Mouse (Mus musculus): Measurements from ENCODE around the gene Dnm3. TPM values are rescaled to one million over a fixed set of nuclear protein-coding genes. Genes with fewer than 3 reads are reported as not detected.

Dnm3 gene
- polyA plus RNA-seq, 1 experiment from 2014 or later, result 1.5 TPM

DNA sequence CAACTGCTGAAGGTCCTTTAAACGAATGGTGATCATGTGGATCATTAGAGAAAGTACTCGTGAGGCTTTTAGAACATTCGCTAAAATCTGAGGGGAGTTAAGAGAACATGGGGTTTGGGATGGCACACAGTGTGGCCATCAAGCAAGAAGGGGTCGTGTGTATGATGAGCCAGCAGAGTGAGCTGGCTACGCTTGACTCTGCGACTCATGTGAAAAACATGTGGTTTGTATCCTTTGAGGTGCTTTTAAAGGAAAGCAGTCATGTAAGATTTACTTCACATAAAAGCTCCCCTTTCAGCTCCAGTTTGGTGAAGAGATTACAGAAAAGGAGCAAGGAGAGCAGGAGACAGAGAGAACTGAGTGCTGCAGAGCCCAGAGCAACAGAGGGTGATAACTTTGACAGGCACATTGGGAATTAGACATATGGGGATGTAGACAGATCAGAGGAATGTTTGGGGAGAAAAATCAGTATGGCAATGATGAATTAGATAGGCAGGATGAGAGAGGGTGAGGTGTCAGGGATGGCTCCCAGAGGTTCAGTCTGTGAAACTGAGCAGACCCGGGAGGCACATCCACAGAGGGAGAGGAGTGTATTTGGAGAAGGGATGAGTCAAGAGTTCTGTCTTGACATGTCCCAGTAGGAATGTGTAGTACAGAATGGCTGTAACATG lies 234.7 kb downstream of the Dnm3 start:
- H3K4me1 ChIP-seq (ENCODE audit: control insufficient read depth, insufficient read depth, low read length), result 0 out of 2 replicates have a peak, but pooled peaks cover 3% of the 10 kb centered on the region
- H3K4me2 ChIP-seq, result no peak overlapping the region
- ATAC-seq (replicated peaks; ENCODE audit: insufficient number of reproducible peaks, low FRiP score, low TSS enrichment), result peak; percentile 69; the same call in 1 of the 2 replicates
- WGBS (ENCODE audit: insufficient replicate concordance), result 50% methylated on average over 7 of the region's 7 CpGs
- no peak overlapping the region for H3K27ac ChIP-seq (ENCODE audit: low read depth, low read length)
- no peaks in the 10 kb centered on the region for H3K9me3 ChIP-seq (replicated peaks; ENCODE audit: control insufficient read depth, low read length)
- H3K36me3 ChIP-seq (ENCODE audit: control insufficient read depth, insufficient read depth, low read length), result no peaks in the 10 kb centered on the region
- H3K4me3 ChIP-seq (ENCODE audit: low read depth, low read length), result no peak overlapping the region
- H3K9ac ChIP-seq (ENCODE audit: low read depth, low read length), result no peak overlapping the region
- H3K27me3 ChIP-seq (ENCODE audit: control insufficient read depth, insufficient read depth, low read length), result no peaks in the 10 kb centered on the region

DNA sequence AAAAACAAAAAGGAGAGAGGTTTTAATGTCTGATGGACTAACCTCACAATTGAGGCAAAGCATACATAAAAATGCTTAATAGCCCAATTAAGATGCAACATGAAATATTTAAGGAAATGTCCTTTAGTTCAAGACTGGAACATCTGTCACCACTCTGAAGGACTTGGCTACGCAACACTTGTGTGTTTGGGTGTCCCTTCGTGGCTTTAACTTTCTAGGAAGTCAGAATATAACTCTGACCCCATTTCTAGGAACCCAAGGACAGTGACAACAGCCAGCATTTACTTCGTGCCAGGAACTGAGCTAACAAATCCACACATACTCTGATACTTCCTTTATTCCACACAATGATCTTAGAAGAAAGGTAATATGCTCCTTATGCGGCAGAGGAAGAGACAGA lies 237.1 kb downstream of the Dnm3 start:
- H3K27me3 ChIP-seq (ENCODE audit: control insufficient read depth, insufficient read depth, low read length), result no peaks in the 10 kb centered on the region
- H3K36me3 ChIP-seq (ENCODE audit: control insufficient read depth, insufficient read depth, low read length), result no peaks in the 10 kb centered on the region
- H3K9me3 ChIP-seq (replicated peaks; ENCODE audit: control insufficient read depth, low read length), result no peaks in the 10 kb centered on the region
- H3K4me1 ChIP-seq (ENCODE audit: control insufficient read depth, insufficient read depth, low read length), result 0 out of 2 replicates have a peak, but pooled peaks cover 3% of the 10 kb centered on the region
- no peak overlapping the region for H3K4me3 ChIP-seq (ENCODE audit: low read depth, low read length)
- 83% methylated on average over 4 of the region's 4 CpGs for WGBS (ENCODE audit: insufficient replicate concordance)
- ATAC-seq (replicated peaks; ENCODE audit: insufficient number of reproducible peaks, low FRiP score, low TSS enrichment), result no peak
- no peak overlapping the region for H3K9ac ChIP-seq (ENCODE audit: low read depth, low read length)
- H3K27ac ChIP-seq (ENCODE audit: low read depth, low read length), result no peak overlapping the region
- no peak overlapping the region for H3K4me2 ChIP-seq

DNA sequence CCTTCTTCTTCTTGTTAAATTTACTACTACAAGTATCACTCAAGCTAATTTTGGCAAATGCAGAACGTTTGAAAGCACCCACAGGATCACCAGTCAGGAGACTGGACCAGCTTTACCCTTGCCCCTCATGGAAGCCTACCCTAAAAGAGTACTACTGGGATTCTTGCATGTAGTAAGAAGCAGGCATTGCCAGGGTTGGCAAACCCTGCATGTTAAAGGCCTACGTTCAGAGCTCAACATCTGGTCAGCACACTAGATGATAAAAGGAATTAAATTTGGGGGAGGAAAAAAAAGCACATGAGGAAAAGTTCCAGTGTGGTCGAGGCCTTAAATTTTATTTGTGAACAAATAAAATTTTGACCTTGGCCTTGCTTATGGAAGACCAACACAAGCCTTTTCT lies 239.2 kb downstream of the Dnm3 start:
- Histone ChIP-seq H3K4me2 (no peak overlapping the region), H3K27me3 (ENCODE audit: control insufficient read depth, insufficient read depth, low read length) (no peaks in the 10 kb centered on the region), H3K9ac (ENCODE audit: low read depth, low read length) (no peak overlapping the region), H3K27ac (ENCODE audit: low read depth, low read length) (no peak overlapping the region), H3K9me3 (replicated peaks; ENCODE audit: control insufficient read depth, low read length) (no peaks in the 10 kb centered on the region), H3K36me3 (ENCODE audit: control insufficient read depth, insufficient read depth, low read length) (no peaks in the 10 kb centered on the region), H3K4me1 (ENCODE audit: control insufficient read depth, insufficient read depth, low read length) (0 out of 2 replicates have a peak, but pooled peaks cover 3% of the 10 kb centered on the region), H3K4me3 (ENCODE audit: low read depth, low read length) (no peak overlapping the region)
- ATAC-seq (replicated peaks; ENCODE audit: insufficient number of reproducible peaks, low FRiP score, low TSS enrichment), result no peak
- WGBS (ENCODE audit: insufficient replicate concordance), result 56% methylated on average over 3 of the region's 3 CpGs

DNA sequence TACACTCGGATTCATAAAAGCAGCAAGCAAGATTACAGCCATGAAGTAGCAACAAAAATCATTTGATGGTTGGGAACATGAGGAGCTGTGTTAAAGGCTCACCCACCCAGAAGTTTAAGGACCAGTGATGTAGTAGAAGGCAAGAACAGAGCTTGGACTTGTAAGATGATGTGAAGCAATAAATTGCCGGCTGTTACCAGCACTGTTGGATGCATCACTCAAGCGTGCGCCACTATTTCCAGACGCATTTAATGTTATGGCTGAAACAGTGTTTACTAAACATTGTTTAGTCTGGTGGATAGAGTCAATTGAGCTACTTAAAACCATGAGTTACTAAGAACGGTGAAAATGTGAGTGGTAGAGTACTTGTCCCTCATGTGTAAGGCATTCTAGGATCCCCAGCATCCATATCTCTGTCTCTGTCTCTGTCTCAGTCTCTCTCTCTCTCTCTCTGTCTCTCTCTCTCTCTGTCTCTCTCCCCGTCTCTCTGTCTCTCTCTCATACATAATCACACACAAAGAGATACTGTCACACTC lies 241.1 kb downstream of the Dnm3 start:
- H3K9me3 ChIP-seq (replicated peaks; ENCODE audit: control insufficient read depth, low read length), result no peaks in the 10 kb centered on the region
- no peak overlapping the region for H3K4me3 ChIP-seq (ENCODE audit: low read depth, low read length)
- no peak overlapping the region for H3K9ac ChIP-seq (ENCODE audit: low read depth, low read length)
- H3K27me3 ChIP-seq (ENCODE audit: control insufficient read depth, insufficient read depth, low read length), result no peaks in the 10 kb centered on the region
- H3K4me2 ChIP-seq, result no peak overlapping the region
- H3K4me1 ChIP-seq (ENCODE audit: control insufficient read depth, insufficient read depth, low read length), result no peaks in the 10 kb centered on the region
- no peak overlapping the region for H3K27ac ChIP-seq (ENCODE audit: low read depth, low read length)
- no peaks in the 10 kb centered on the region for H3K36me3 ChIP-seq (ENCODE audit: control insufficient read depth, insufficient read depth, low read length)
- no peak for ATAC-seq (replicated peaks; ENCODE audit: insufficient number of reproducible peaks, low FRiP score, low TSS enrichment)
- 80% methylated on average over 7 of the region's 7 CpGs for WGBS (ENCODE audit: insufficient replicate concordance)

DNA sequence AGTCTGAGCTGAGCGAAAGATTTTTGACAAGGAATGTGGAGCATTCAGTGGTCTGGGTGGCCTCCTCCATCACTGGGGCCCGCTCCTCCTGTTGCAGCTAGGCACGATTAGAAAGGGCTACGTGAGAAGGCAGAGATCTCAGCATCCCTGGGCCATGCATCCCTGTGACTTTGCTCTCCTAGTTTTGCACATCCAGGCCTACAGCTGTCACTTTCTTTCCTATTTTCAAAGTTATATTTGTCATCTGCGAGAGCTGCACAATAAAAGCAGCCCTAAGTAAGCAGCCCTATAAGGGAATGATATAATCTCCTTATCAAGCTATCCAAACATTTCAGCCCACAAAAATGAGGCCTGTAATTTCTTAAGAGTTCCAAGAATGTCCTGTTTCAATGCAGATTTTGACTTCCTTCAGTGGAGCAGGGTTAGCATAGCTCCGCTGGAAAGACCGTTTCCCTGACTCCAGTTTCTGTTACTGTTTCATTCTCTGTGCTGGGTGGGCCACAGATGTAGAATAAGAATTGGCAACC lies 252.2 kb downstream of the Dnm3 start:
- Histone ChIP-seq H3K27ac (ENCODE audit: low read depth, low read length) (peak overlapping the region; percentile 30; the same call in 1 of the 2 replicates), H3K9me3 (replicated peaks; ENCODE audit: control insufficient read depth, low read length) (no peaks in the 10 kb centered on the region), H3K4me3 (ENCODE audit: low read depth, low read length) (no peak overlapping the region), H3K4me1 (ENCODE audit: control insufficient read depth, insufficient read depth, low read length) (no peaks in the 10 kb centered on the region), H3K9ac (ENCODE audit: low read depth, low read length) (no peak overlapping the region), H3K4me2 (no peak overlapping the region), H3K36me3 (ENCODE audit: control insufficient read depth, insufficient read depth, low read length) (no peaks in the 10 kb centered on the region), H3K27me3 (ENCODE audit: control insufficient read depth, insufficient read depth, low read length) (no peaks in the 10 kb centered on the region)
- WGBS (ENCODE audit: insufficient replicate concordance), result 44% methylated on average over 7 of the region's 7 CpGs
- peak; percentile 37; the same call in 1 of the 2 replicates for ATAC-seq (replicated peaks; ENCODE audit: insufficient number of reproducible peaks, low FRiP score, low TSS enrichment)

DNA sequence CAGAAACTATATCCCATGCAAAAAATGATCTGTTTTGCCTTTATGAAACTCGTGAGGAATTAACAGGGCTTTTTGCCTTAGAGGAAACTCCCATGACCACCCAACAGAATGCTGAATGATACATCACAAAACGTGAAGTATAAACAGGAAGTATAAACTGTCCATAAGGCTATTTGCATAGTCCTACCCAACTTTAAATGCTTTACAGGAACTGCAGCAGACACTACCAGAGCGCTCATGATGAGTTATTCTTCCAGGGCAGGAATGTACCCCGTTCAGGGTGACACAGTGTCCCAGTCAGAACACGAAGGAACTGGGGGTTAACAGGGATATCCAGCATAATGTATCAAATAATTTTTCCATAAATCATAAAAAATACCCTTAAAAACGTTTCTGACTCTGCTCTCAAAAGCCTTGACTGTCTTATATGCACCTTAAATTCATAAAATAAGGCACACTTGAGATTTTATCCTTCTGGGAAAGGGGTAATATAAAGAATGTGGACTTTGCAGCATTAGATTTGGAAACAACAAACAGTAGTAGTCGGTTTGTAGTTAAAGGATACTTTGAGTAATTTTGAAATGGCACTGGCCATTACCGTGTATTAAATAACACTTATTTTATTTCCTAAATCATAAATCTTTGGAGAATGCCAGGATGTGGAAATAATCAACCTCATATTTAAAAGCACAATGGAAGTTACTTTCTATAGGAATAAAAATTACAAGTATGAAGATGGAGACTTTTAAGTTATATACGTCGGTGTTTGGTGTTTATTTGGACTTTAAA lies 252.8 kb downstream of the Dnm3 start:
- H3K4me2 ChIP-seq, result no peak overlapping the region
- WGBS (ENCODE audit: insufficient replicate concordance), result 63% methylated on average over 10 of the region's 10 CpGs
- no peaks in the 10 kb centered on the region for H3K27me3 ChIP-seq (ENCODE audit: control insufficient read depth, insufficient read depth, low read length)
- ATAC-seq (replicated peaks; ENCODE audit: insufficient number of reproducible peaks, low FRiP score, low TSS enrichment), result no peak
- no peak overlapping the region; the same call in 1 of the 2 replicates for H3K27ac ChIP-seq (ENCODE audit: low read depth, low read length)
- H3K9ac ChIP-seq (ENCODE audit: low read depth, low read length), result no peak overlapping the region
- H3K4me1 ChIP-seq (ENCODE audit: control insufficient read depth, insufficient read depth, low read length), result no peaks in the 10 kb centered on the region
- no peaks in the 10 kb centered on the region for H3K9me3 ChIP-seq (replicated peaks; ENCODE audit: control insufficient read depth, low read length)
- H3K4me3 ChIP-seq (ENCODE audit: low read depth, low read length), result no peak overlapping the region
- no peaks in the 10 kb centered on the region for H3K36me3 ChIP-seq (ENCODE audit: control insufficient read depth, insufficient read depth, low read length)

DNA sequence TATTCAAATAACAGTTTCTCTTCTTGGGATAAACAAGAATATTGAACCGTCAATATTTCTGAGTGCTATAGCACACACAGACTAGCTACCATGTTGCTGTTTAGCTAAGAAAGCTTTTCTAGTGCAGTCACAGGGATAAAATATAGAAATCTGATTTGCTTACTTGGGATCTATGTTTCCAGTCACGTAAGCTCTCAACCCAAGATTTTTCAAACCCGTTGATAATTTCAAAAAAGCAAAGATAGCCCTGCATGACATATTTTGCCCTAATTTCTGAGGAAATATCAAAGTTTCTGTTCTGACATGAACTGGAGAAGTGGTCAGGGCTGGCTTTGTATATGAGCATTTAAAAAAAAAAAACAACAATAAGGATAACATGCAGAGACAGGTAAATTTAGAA lies 253.8 kb downstream of the Dnm3 start:
- Histone ChIP-seq H3K27ac (ENCODE audit: low read depth, low read length) (no peak overlapping the region), H3K4me2 (no peak overlapping the region), H3K27me3 (ENCODE audit: control insufficient read depth, insufficient read depth, low read length) (no peaks in the 10 kb centered on the region), H3K36me3 (ENCODE audit: control insufficient read depth, insufficient read depth, low read length) (no peaks in the 10 kb centered on the region), H3K4me1 (ENCODE audit: control insufficient read depth, insufficient read depth, low read length) (no peaks in the 10 kb centered on the region), H3K9ac (ENCODE audit: low read depth, low read length) (no peak overlapping the region), H3K4me3 (ENCODE audit: low read depth, low read length) (no peak overlapping the region), H3K9me3 (replicated peaks; ENCODE audit: control insufficient read depth, low read length) (no peaks in the 10 kb centered on the region)
- 78% methylated on average over 3 of the region's 3 CpGs for WGBS (ENCODE audit: insufficient replicate concordance)
- ATAC-seq (replicated peaks; ENCODE audit: insufficient number of reproducible peaks, low FRiP score, low TSS enrichment), result no peak

DNA sequence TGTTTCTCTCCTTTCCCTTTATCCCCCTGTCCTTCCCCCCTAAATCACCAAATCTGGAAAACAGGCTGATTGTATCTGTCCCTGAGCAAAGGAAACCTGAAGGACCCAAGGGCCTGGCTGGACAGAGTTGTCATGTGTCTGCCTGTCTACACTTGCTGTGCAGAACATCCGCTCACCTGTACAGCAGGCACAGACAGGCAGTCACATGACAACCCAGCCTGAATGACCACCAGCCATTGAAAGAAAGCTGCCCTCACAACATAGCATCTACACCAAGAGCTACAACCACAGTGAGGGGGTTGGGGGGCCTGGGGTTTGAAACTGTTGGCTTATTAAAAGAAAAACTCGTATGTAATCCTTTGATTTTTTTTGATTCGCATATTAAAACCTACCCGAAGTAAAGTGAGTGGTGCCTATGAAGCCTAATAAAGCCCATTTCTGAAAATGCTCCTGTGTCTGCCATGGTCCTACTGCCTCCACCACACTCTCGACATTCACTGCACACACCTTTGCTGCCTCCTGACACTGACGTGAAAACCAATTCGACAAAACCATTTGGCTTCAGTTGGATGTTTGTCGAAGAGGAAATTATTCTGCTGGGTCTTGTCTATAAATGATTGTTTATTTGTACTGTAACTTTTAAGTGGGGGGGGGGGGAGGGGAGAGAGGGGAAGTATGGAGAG lies 254.4 kb downstream of the Dnm3 start:
- H3K36me3 ChIP-seq (ENCODE audit: control insufficient read depth, insufficient read depth, low read length), result no peaks in the 10 kb centered on the region
- H3K27me3 ChIP-seq (ENCODE audit: control insufficient read depth, insufficient read depth, low read length), result no peaks in the 10 kb centered on the region
- no peak for ATAC-seq (replicated peaks; ENCODE audit: insufficient number of reproducible peaks, low FRiP score, low TSS enrichment)
- no peaks in the 10 kb centered on the region for H3K4me1 ChIP-seq (ENCODE audit: control insufficient read depth, insufficient read depth, low read length)
- H3K27ac ChIP-seq (ENCODE audit: low read depth, low read length), result no peak overlapping the region
- no peaks in the 10 kb centered on the region for H3K9me3 ChIP-seq (replicated peaks; ENCODE audit: control insufficient read depth, low read length)
- H3K9ac ChIP-seq (ENCODE audit: low read depth, low read length), result no peak overlapping the region; the same call in 1 of the 2 replicates
- 72% methylated on average over 8 of the region's 8 CpGs for WGBS (ENCODE audit: insufficient replicate concordance)
- H3K4me3 ChIP-seq (ENCODE audit: low read depth, low read length), result no peak overlapping the region
- no peak overlapping the region for H3K4me2 ChIP-seq

Data from heart, embryonic 11.5 days (tissue).